Mouse (Mus musculus) granulocyte monocyte progenitor cell, adult 5-6 weeks (primary cell): ENCODE data around the gene Mc3r. TPM values are rescaled to one million over a fixed set of nuclear protein-coding genes. Genes with fewer than 3 reads are reported as not detected.

ENCODE experiments used
- ATAC-seq: replicated peaks from 2 replicates; pipeline ENCODE4 v1.8.0; 2016; ENCODE audit warnings: mild to moderate bottlenecking, moderate TSS enrichment, inconsistent platforms; ENCODE audit not compliant: poor library complexity, severe bottlenecking
- total RNA-seq, 2 experiments: library from RNA; stranded (forward) in 1 of 2; stranded (reverse) in 1 of 2; fragments of 200-712, 200-1000 nt in 1 of 2; fragments of >200 nt in 1 of 2; fragmentation: Nextera tagmentation in 1 of 2; gene quantifications; 2 replicates each; pipeline ENCODE4 v1.2.3; 2014 to 2017

Mc3r gene
- total RNA-seq, 2 experiments from 2014 or later: not detected

DNA sequence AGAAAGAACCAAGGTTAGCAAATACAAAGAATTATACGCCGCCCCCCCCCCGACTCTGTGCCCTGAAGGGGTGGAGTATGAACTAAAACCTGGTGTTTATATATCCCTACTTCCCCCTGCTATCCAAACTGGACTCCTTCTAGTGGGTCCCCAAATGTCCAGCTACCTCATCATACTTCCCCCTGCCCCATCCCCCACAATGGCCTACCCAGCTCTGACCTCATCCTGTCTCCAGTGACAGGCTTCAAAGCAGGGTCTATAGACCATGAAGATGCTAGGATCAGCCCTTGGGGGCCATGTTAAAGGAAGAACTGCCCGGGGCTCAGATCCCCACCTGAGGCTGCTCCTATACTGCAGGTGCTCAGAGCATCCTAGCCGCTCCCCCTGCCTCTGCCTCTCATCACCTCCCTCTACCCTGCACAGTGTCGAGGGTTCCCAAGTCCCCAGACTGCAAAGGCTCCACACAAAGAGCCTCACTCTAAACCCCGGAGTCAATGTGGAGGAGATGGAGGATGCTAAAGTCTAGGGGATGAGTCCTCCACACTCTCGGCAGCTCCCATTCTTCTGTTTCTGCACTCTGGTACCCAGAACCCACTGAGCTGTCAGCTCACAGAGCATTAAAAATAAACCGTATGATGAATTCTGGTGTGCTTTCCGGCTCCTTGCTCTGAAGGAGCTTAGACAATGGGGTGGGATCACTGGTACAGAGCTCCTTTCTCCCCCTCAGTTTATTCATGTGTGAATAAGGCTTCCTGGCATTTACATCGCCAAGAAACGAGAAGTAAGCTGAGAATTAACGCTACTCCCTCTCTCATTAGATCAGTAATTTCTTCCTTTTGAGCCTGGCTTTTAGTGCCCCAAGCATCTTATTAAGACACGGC is 44.5 kb downstream of the Mc3r start:
- no peak for ATAC-seq

DNA sequence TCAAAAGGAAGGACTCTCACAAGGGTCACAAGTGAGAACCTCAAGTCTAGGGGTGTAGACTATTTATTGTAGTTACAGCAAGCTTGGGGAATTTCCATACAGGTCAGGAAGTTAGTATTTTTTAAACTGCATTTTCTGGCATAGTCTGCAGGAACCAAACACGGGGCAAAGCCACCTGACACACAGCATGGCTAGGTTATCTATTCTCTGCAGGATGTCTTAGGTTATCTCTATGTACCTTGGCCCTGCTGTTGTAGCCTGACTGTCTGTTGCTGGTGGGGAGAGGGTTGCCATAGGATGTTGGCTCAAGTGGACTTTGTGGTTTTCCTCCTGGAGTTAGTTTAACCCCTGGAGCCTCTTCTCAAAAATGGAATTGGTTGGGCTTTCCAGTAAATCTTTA is 49.8 kb downstream of the Mc3r start:
- ATAC-seq: no peak

DNA sequence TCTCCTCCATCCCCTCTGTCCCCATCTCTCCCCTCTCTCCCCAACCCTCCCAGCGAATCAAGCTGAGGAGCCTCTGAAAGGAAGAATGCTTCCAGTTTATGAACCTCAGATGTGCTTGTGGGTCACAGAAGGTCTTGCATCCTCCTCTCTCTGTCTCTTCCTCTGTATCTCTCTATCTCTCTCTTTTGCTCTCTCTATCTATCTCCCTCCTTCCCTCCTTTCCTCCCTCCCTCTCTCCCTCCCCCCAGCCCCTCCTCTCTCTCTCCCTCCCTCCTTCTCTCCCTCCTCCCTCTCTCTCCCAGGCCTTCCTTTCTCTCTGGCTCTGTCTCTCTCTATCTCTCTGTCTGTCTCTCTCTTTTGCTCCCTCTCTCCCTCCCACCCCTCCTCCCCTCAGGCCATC is 50.2 kb downstream of the Mc3r start:
- no peak for ATAC-seq

- no peak for ATAC-seq
These were observed 51.0 kb downstream of the Mc3r start for GRCm38 (mm10) chr2:172299126-172299921.

Other genes starting within 250 kb of the Mc3r start
- not detected in 2 replicates for gene Cbln4, start 205.0 kb upstream of the Mc3r start, total RNA-seq (2014; fragmentation: Nextera tagmentation)
- gene Cbln4, start 205.0 kb upstream of the Mc3r start, total RNA-seq (2017): not detected in 2 replicates
- 3.9 and 4.8 TPM in 2 replicates for gene Fam210b, start 97.1 kb downstream of the Mc3r start, total RNA-seq (2014; fragmentation: Nextera tagmentation)
- gene Fam210b, start 97.1 kb downstream of the Mc3r start, total RNA-seq (2017): 1.4 and 2.8 TPM in 2 replicates
- 18.5 and 36.9 TPM in 2 replicates for gene Aurka, start 122.0 kb downstream of the Mc3r start, total RNA-seq (2014; fragmentation: Nextera tagmentation)
- gene Aurka, start 122.0 kb downstream of the Mc3r start, total RNA-seq (2017): 64.5 and 80.8 TPM in 2 replicates
- 21.5 and 32.6 TPM in 2 replicates for gene Cstf1, start 122.2 kb downstream of the Mc3r start, total RNA-seq (2014; fragmentation: Nextera tagmentation)
- 33.3 and 38.9 TPM in 2 replicates for gene Cstf1, start 122.2 kb downstream of the Mc3r start, total RNA-seq (2017)
- gene Cass4, start 145.3 kb downstream of the Mc3r start, total RNA-seq (2014; fragmentation: Nextera tagmentation): 0.41 and 0.64 TPM in 2 replicates
- 0.93 and 1.4 TPM in 2 replicates for gene Cass4, start 145.3 kb downstream of the Mc3r start, total RNA-seq (2017)
- gene Rtf2, start 192.1 kb downstream of the Mc3r start, total RNA-seq (2014; fragmentation: Nextera tagmentation): 44.7 and 59.2 TPM in 2 replicates
- gene Rtf2, start 192.1 kb downstream of the Mc3r start, total RNA-seq (2017): 147 and 160 TPM in 2 replicates
- gene Gcnt7, start 210.1 kb downstream of the Mc3r start, total RNA-seq (2014; fragmentation: Nextera tagmentation): not detected in 2 replicates
- gene Gcnt7, start 210.1 kb downstream of the Mc3r start, total RNA-seq (2017): not detected in 2 replicates
- 2.5 and 2.6 TPM in 2 replicates for gene Fam209, start 224.0 kb downstream of the Mc3r start, total RNA-seq (2014; fragmentation: Nextera tagmentation)
- gene Fam209, start 224.0 kb downstream of the Mc3r start, total RNA-seq (2017): 4.3 and 5.4 TPM in 2 replicates